Mouse (Mus musculus): ENCODE results near the gene Prpf3.
"Not testable (repeated sequence)": the region's sequence is repeated elsewhere in the genome, so short reads cannot be mapped to it uniquely, and the experiment has no call there.

The Prpf3 gene

DNA sequence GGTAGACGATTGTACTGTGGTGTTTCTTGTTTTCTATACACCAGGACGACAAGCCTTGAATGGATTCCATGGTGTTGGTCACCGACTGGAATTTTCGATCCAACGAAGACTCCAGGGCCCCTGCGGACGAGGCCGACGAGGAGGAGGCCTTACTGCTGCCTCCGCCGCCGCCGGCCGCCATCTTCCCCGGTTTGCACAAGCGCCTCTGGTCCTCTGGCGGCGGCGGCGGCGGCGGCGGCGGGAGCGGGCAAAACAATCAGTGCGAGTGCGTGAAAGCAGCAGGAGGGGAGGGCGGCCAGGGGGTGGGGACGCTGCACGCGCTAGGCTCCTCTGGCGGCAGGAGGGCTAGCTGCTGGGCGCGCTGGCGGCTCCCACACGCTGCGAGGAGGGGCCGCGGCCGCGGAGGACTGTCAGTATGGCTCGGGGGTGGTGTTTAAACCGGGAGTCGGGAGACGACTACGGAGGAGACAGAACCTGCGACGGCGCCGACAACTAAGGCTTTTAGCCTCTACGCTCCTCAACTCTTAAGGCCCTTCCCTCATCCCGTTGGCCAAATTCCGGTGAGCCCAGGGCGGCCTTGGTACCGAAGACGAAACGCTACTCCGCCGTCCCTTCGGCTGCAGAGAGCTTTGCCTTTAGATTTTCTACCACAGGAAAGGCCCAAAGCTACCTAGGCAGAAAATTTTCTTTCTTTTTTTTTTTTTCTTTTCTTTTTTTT, 37.0 kb downstream of the Prpf3 start, which contains the start of gene Rprd2:
Gene Rprd2 (minus strand): TSS at position 293 of the 718 bp plus-strand sequence.
- peak; percentile 84 for DNase-seq

DNA sequence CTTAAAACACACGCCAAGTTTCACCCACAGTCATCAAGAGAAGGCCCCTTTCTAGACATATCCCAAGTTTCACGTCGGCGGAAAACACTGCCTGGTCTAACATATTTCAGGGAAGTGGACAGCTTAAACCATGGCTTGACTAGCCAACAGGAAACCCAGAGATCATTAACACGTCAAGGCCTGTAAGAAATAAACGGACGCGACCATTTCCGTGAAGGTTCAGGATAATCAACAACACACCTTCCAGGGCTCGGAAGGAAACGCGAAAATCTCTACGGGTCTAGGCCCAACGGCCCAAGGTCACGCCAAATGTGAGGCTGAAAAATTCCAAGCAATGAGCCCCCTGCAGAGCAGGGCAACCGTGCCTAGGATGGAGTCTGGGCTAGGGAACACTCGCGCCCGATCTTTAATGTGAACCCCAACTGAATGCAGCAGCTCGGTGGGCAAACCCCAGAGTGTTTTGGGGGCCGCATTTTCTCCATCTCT, 37.6 kb downstream of the Prpf3 start:
- peak; percentile 73 for DNase-seq

DNA sequence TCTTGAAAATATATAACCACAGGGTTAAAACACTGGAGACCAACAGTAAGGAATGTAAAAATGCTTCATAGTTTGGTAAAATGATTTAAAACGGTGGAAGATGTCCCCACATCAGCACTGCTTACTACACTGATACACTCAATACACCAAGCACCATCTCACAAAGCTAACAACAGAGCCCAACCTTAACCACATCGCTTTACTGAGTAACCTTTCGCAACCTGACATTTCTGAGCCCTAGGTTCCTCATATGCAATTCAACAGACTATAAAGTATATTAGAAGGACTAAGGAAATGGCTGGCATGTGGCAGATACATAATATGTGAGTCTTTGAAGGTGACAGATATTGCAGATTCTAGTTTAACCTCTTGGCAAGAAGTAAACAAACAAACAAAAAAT, 39.0 kb downstream of the Prpf3 start:
- DNase-seq: no peak

DNA sequence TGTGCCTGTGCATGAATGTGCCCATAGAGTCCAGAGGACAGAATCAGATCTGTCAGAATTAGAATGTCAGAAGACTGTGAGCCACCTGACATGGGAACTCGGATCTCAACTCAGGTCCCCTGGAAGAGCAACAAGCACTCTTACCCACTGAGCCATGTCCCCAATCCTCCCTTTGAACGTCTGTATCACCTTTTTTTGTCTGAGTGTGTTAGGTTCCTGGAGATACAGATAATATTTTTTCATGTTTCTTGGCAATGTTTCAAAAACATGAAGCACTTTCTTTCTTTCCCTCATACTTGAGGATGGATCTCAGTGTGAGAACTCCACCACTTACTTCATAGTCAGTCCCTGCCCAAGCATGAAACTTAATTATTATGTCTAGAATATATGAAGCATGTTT, 47.3 kb downstream of the Prpf3 start:
- no peak for DNase-seq

DNA sequence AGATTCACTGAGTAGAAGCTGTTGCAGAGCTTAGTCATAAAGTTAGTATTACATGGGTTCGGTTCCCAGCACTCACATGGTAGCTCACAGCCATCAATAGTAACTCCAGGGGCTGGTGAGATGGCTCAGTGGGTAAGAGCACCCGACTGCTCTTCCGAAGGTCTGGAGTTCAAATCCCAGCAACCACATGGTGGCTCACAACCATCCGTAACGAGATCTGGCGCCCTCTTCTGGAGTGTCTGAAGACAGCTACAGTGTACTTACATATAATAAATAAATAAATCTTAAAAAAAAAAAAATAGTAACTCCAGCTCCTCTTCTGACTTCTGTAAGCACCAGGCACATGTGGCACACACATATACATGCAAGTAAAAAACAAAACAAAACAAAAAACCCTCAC, 48.1 kb downstream of the Prpf3 start:
- DNase-seq: not testable (repeated sequence)

DNA sequence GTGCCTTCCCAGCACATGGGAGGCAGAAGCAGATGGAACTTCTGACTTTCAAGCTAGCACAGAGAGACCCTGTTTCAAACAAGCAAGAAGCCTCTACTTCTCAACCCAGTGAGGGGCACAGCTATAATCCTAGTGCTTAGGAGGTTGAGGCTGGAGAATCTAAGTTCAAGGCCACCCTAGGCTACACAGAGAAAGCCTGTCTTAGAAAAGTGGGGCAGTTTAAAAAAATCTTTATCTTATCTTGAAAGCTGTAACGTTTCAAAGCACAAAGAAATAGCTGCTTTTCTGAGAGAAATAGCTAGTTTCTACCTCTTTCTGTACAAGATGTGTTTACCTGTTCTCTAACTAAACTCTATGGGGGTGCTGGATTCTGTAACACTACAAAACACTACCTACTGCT, 49.0 kb downstream of the Prpf3 start:
- DNase-seq: no peak

DNA sequence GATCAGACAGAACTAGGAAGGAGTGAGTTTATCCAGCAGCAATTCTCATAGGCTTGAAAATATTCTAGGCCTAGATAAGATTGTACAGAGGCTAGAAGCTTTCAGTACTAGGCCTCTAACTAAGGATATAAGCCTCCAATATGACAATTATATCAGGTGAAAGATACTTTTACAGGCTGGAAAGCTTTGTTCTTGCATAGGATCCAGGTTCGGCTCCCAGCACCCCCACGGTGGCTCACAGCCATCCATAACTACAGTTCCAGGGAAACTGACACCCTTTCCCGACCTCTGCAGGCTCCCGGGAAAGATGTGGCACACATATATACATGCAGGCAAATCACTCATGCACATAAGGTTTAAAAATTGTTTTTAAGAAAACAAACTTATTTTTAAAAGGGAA, 51.8 kb downstream of the Prpf3 start:
- no peak for DNase-seq

DNA sequence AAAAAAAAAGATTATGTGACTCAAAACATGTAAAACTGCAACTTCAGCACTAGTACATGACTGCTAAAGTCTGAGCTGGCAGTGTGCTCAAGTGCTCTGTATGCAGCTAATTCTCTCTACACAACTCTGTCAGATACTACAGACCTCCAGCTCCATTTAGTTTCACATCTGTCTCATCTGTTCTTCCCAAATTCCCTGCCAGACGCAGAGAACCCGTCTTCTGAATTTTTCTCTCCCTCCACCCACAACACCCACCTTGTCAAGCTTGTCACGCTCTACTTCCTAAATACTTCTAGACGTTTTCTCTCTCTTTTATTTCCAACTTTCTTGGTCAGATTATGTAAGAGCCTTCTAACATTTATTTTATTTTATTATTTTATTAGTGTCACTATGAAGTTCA, 56.9 kb downstream of the Prpf3 start:
- no peak for DNase-seq

DNA sequence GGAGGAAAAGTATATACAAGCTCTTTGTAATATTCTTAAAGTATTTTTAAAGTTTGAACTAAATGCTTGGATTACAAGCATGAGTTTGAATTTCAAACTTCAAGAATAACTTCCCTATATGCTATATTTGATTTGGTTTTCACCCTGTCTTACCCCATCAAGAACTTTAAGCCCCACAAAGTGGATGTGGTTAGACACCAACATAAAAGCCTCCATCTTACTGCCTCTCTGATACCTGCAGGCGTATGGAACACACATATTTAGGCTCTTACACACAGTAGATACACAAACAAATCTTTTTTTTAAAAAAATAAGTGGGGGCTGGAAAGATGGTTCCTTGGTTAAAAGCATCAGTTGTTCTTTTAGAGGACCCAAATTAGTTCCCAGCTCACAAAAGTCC, 61.4 kb downstream of the Prpf3 start:
- no peak for DNase-seq

DNA sequence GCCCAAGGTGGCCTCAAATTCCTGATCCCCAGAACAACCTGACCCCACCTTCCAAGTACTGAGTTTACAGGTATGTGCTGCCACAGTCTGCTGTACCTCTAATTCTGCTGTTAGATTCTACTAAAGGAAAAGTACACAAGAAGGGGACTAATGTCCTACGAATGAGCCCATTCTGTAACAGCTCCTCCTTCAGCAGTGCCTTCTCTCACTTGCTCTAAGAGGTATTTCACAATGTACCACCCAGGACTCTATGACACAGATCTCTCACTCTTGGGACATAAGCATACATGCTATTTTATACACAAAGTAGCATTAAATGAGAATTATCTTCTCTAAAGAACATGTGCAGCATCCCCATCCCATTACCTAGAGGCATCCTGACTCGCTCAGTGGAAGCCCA, 62.0 kb downstream of the Prpf3 start:
- no peak for DNase-seq

DNA sequence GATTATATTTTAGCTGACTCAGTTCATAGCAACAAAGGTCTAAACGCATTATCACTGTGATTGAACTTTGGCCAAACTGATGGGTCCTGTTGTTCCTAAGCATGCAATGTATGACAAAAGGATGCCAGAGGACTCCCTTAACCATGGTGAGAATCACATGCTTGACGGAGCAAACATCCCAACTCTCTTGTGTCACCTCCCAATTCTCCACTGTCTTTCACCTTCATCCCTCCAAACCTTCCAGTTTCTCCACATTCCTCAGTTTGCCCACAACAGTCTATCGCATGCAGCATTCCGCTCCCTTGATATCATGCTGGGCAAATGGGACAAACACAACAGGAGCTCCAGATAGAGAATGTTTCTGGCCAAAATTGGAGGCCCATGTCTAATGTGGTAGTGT, 70.2 kb downstream of the Prpf3 start:
- DNase-seq: no peak

All from cerebellum, adult 9-10 months (tissue).